In genomic region chr11:69366855-69367615, GRCm38 (mm10) we compare ENCODE assay signal across 8 mouse cellular contexts. TPM values are rescaled to one million over a fixed set of nuclear protein-coding genes. Genes with fewer than 3 reads are reported as not detected.
DNase-seq lines count a peak whose midpoint lies in the region; ATAC-seq and TF ChIP-seq lines count a peak whose summit lies in the region.

No protein-coding gene starts in this region.

- H3K4me3 ChIP-seq in bone marrow macrophage, adult 2 months (ENCODE audit: insufficient read depth, low read length), result peak overlapping the region; percentile 78
- peak overlapping the region; percentile 98 for H3K4me3 ChIP-seq in heart, embryonic 12.5 days
- peak overlapping the region; percentile 95 for H3K4me3 ChIP-seq in midbrain, embryonic 13.5 days (replicated peaks)

- TF ChIP-seq CTCF in bone marrow macrophage, adult 2 months (IDR thresholded peaks at IDR 0.05; ENCODE audit: low read depth, low read length), result no peak

- peaks cover 18% of the 10 kb centered on the region for H3K4me1 ChIP-seq in bone marrow macrophage, adult 2 months (ENCODE audit: control insufficient read depth, insufficient read depth, low read length)
- peaks cover 50% of the 10 kb centered on the region for H3K4me1 ChIP-seq in heart, embryonic 12.5 days (replicated peaks)
- peaks cover 62% of the 10 kb centered on the region for H3K4me1 ChIP-seq in midbrain, embryonic 13.5 days (replicated peaks)

- ATAC-seq in heart, embryonic 12.5 days (ENCODE audit: insufficient number of reproducible peaks, low FRiP score), result no peak
- ATAC-seq in midbrain, embryonic 13.5 days, result 0 out of 2 replicates have a peak, but pooled peaks have one; percentile 1

- under 1% methylated on average over 22 of the region's 22 CpGs for WGBS in heart, embryonic 12.5 days
- under 1% methylated on average over 22 of the region's 22 CpGs for WGBS in midbrain, embryonic 13.5 days

- H3K9ac ChIP-seq in heart, embryonic 12.5 days, result peak overlapping the region; percentile 100
- peak overlapping the region; percentile 99 for H3K9ac ChIP-seq in midbrain, embryonic 13.5 days (replicated peaks)

- TF ChIP-seq POLR2A in bone marrow macrophage, adult 2 months (IDR thresholded peaks at IDR 0.05; ENCODE audit: borderline replicate concordance, low read depth, low read length), result no peak

- peak overlapping the region; percentile 97 for H3K4me2 ChIP-seq in heart, embryonic 12.5 days
- peak overlapping the region; percentile 96 for H3K4me2 ChIP-seq in midbrain, embryonic 13.5 days (replicated peaks)

- H3K36me3 ChIP-seq in heart, embryonic 12.5 days, result peaks cover 16% of the 10 kb centered on the region
- peaks cover 23% of the 10 kb centered on the region for H3K36me3 ChIP-seq in midbrain, embryonic 13.5 days

- no peaks in the 10 kb centered on the region for H3K9me3 ChIP-seq in heart, embryonic 12.5 days (replicated peaks)
- H3K9me3 ChIP-seq in midbrain, embryonic 13.5 days, result no peaks in the 10 kb centered on the region

- H3K27ac ChIP-seq in bone marrow macrophage, adult 2 months (ENCODE audit: insufficient read depth, low read depth, low read length), result peak overlapping the region; percentile 92
- peak overlapping the region; percentile 97 for H3K27ac ChIP-seq in heart, embryonic 12.5 days (ENCODE audit: poor library complexity, severe bottlenecking)
- peak overlapping the region; percentile 100 for H3K27ac ChIP-seq in midbrain, embryonic 13.5 days

- DNase-seq in frontal cortex, adult 2 months (ENCODE audit: extremely low spot score in 1 of 2, low spot score in 1 of 2), result peak; percentile 45 to 64
- DNase-seq in frontal cortex, postnatal 14 days (ENCODE audit: low spot score in 2 of 2), result no peak
- DNase-seq in A20 (ENCODE audit: low read depth, low spot score), result peak; percentile 62
- DNase-seq in kidney, postnatal 10 days, result peak; percentile 49
- peak; percentile 42 for DNase-seq in thymus, postnatal 4 days

- H3K27me3 ChIP-seq in heart, embryonic 12.5 days (replicated peaks), result no peaks in the 10 kb centered on the region
- no peaks in the 10 kb centered on the region for H3K27me3 ChIP-seq in midbrain, embryonic 13.5 days

RNA-seq across cellular contexts. Expression of gene Chd3, which starts 2.2 kb away (rescaled TPM):
- 374 and 399 TPM in 2 replicates for polyA plus RNA-seq in frontal cortex, adult 2 months (2012; rRNA removed)
- 134 and 137 TPM in 2 replicates for polyA plus RNA-seq in bone marrow macrophage, adult 2 months (2012; ENCODE audit: insufficient read depth, insufficient read length, missing spikeins)
- polyA plus RNA-seq in heart, embryonic 12.5 days (2016; fragmentation: Nextera tagmentation; extraction: Ambion mirVana), result 19.2 and 23.5 TPM in 2 replicates
- 83.5 and 91.9 TPM in 2 replicates for polyA plus RNA-seq in midbrain, embryonic 13.5 days (2015; fragmentation: Nextera tagmentation; extraction: Ambion mirVana)

RNA-seq across cellular contexts. Expression of gene Rnf227, which starts 26.8 kb away (rescaled TPM):
- 130 and 138 TPM in 2 replicates for polyA plus RNA-seq in frontal cortex, adult 2 months (2012; rRNA removed)
- 4.6 and 4.8 TPM in 2 replicates for polyA plus RNA-seq in bone marrow macrophage, adult 2 months (2012; ENCODE audit: insufficient read depth, insufficient read length, missing spikeins)
- 6.7 and 8.5 TPM in 2 replicates for polyA plus RNA-seq in heart, embryonic 12.5 days (2016; fragmentation: Nextera tagmentation; extraction: Ambion mirVana)
- polyA plus RNA-seq in midbrain, embryonic 13.5 days (2015; fragmentation: Nextera tagmentation; extraction: Ambion mirVana), result 146 and 155 TPM in 2 replicates

RNA-seq across cellular contexts. Expression of gene Naa38, which starts 28.3 kb away (rescaled TPM):
- polyA plus RNA-seq in frontal cortex, adult 2 months (2012; rRNA removed), result 179 and 182 TPM in 2 replicates
- polyA plus RNA-seq in bone marrow macrophage, adult 2 months (2012; ENCODE audit: insufficient read depth, insufficient read length, missing spikeins), result 69.8 and 73.7 TPM in 2 replicates
- polyA plus RNA-seq in heart, embryonic 12.5 days (2016; fragmentation: Nextera tagmentation; extraction: Ambion mirVana), result 147 and 150 TPM in 2 replicates
- polyA plus RNA-seq in midbrain, embryonic 13.5 days (2015; fragmentation: Nextera tagmentation; extraction: Ambion mirVana), result 92.2 and 105 TPM in 2 replicates

RNA-seq across cellular contexts. Expression of gene Cyb5d1, which starts 28.4 kb away (rescaled TPM):
- 34.2 and 35.7 TPM in 2 replicates for polyA plus RNA-seq in frontal cortex, adult 2 months (2012; rRNA removed)
- 22.5 and 23.2 TPM in 2 replicates for polyA plus RNA-seq in bone marrow macrophage, adult 2 months (2012; ENCODE audit: insufficient read depth, insufficient read length, missing spikeins)
- polyA plus RNA-seq in heart, embryonic 12.5 days (2016; fragmentation: Nextera tagmentation; extraction: Ambion mirVana), result 24.8 and 27.1 TPM in 2 replicates
- polyA plus RNA-seq in midbrain, embryonic 13.5 days (2015; fragmentation: Nextera tagmentation; extraction: Ambion mirVana), result 41.8 and 47.7 TPM in 2 replicates

RNA-seq across cellular contexts. Expression of gene Tmem88, which starts 31.0 kb away (rescaled TPM):
- polyA plus RNA-seq in frontal cortex, adult 2 months (2012; rRNA removed), result 4.1 and 4.6 TPM in 2 replicates
- polyA plus RNA-seq in bone marrow macrophage, adult 2 months (2012; ENCODE audit: insufficient read depth, insufficient read length, missing spikeins), result not detected in 2 replicates
- 34.4 and 35.7 TPM in 2 replicates for polyA plus RNA-seq in heart, embryonic 12.5 days (2016; fragmentation: Nextera tagmentation; extraction: Ambion mirVana)
- polyA plus RNA-seq in midbrain, embryonic 13.5 days (2015; fragmentation: Nextera tagmentation; extraction: Ambion mirVana), result 4.9 and 7.0 TPM in 2 replicates

Comparison
In these comparisons a context has a peak if more than half of its experiments do, and no peak if none do; other contexts are left out.
1. DNase-seq: peak in frontal cortex, adult 2 months (2 of 2), A20 (single experiment), kidney, postnatal 10 days (single experiment) and thymus, postnatal 4 days (single experiment); none in frontal cortex, postnatal 14 days (0 of 2).
2. RNA of gene Rnf227, which starts 26.8 kb away (polyA plus RNA-seq): 146 to 155 TPM in midbrain, embryonic 13.5 days and 130 to 138 TPM in frontal cortex, adult 2 months; 6.7 to 8.5 TPM in heart, embryonic 12.5 days and 4.6 to 4.8 TPM in bone marrow macrophage, adult 2 months; every median in the first group is over 10 times any median in the second.
3. Peak in every context shown above with its lines, with median percentiles within 50 percentile points of each other: H3K27ac ChIP-seq and H3K4me3 ChIP-seq.